Comparison of ENCODE assay signal across 16 mouse cellular contexts in genomic region chr11:65334286-65334685, GRCm38 (mm10).
DNase-seq lines count a peak whose midpoint lies in the region; ATAC-seq and TF ChIP-seq lines count a peak whose summit lies in the region.
"Had no signal": no experiment of that assay in that cellular context is flagged by ENCODE, and none has a peak within 500 bp of the region (broad histone marks: within the 10 kb centered on the region; RNA-seq: fewer than 3 reads in every experiment).

No protein-coding gene starts in this region.

- intact Hi-C loops in heart, postnatal 25 days (cut with DNase I), result no loop called here

- TF ChIP-seq CTCF in brain, embryonic 14.5 days (IDR thresholded peaks at IDR 0.05; ENCODE audit: borderline replicate concordance, extremely low read depth, insufficient read depth, insufficient read length), result no peak

- no peak for TF ChIP-seq POLR2A in brain, embryonic 14.5 days (IDR thresholded peaks at IDR 0.05; ENCODE audit: borderline replicate concordance, extremely low read depth, insufficient read depth, insufficient read length, poor library complexity, severe bottlenecking)

- no peaks in the 10 kb centered on the region for H3K36me3 ChIP-seq in forebrain, embryonic 14.5 days (ENCODE audit: control insufficient read depth, insufficient read depth, low read length)
- no peaks in the 10 kb centered on the region for H3K36me3 ChIP-seq in forebrain, embryonic 10.5 days (replicated peaks)
- H3K36me3 ChIP-seq: hindbrain, embryonic 13.5 days; intestine, embryonic 15.5 days had no signal

- no peak overlapping the region for H3K4me3 ChIP-seq in forebrain, embryonic 14.5 days (ENCODE audit: low read depth, low read length)
- no peak overlapping the region for H3K4me3 ChIP-seq in forebrain, embryonic 10.5 days
- H3K4me3 ChIP-seq: forebrain, embryonic 13.5 days; hindbrain, embryonic 13.5 days; intestine, embryonic 15.5 days had no signal

- no peaks in the 10 kb centered on the region for H3K27me3 ChIP-seq in forebrain, embryonic 14.5 days (replicated peaks; ENCODE audit: control insufficient read depth, insufficient read depth, low read length)
- no peaks in the 10 kb centered on the region for H3K27me3 ChIP-seq in forebrain, embryonic 10.5 days (ENCODE audit: poor library complexity, severe bottlenecking)
- H3K27me3 ChIP-seq: forebrain, embryonic 13.5 days; hindbrain, embryonic 13.5 days; intestine, embryonic 15.5 days had no signal

- WGBS in forebrain, embryonic 14.5 days, result 71% methylated on average over 5 of the region's 5 CpGs
- WGBS in forebrain, embryonic 10.5 days, result 88% methylated on average over 5 of the region's 5 CpGs

- no peak for ATAC-seq in forebrain, embryonic 14.5 days
- ATAC-seq: activated CD4-positive, CD25-positive, alpha-beta regulatory T cell, adult 4 months; forebrain, embryonic 13.5 days; intestine, embryonic 15.5 days had no signal

- DNase-seq in forebrain, embryonic 14.5 days (ENCODE audit: low spot score), result peak; percentile 25
- no peak for DNase-seq in forebrain, embryonic 10.5 days (ENCODE audit: extremely low spot score, low spot score)
- DNase-seq in heart, postnatal 4 days, result peak; percentile 35
- no peak for DNase-seq in heart, postnatal 25 days (ENCODE audit: low spot score)
- peak; percentile 14 for DNase-seq in lung, postnatal 10 days
- DNase-seq in lung, postnatal 4 days, result no peak
- DNase-seq in brain, embryonic 14.5 days (ENCODE audit: low read depth), result peak; percentile 28
- no peak for DNase-seq in right cerebral cortex, postnatal 25 days
- DNase-seq: gastrocnemius, postnatal 14 days; liver; right cerebral cortex, postnatal 4 days had no signal

- no peak overlapping the region for H3K4me2 ChIP-seq in forebrain, embryonic 14.5 days (ENCODE audit: low read length)
- H3K4me2 ChIP-seq: forebrain, embryonic 13.5 days; hindbrain, embryonic 13.5 days; intestine, embryonic 15.5 days had no signal

- H3K9ac ChIP-seq in forebrain, embryonic 14.5 days (ENCODE audit: low read length), result no peak overlapping the region
- H3K9ac ChIP-seq: forebrain, embryonic 13.5 days; hindbrain, embryonic 13.5 days; intestine, embryonic 15.5 days had no signal

- H3K4me1 ChIP-seq in forebrain, embryonic 14.5 days (ENCODE audit: control insufficient read depth, insufficient read depth, low read length), result no peaks in the 10 kb centered on the region
- no peaks in the 10 kb centered on the region for H3K4me1 ChIP-seq in forebrain, embryonic 10.5 days
- H3K4me1 ChIP-seq: forebrain, embryonic 13.5 days; hindbrain, embryonic 13.5 days; intestine, embryonic 15.5 days had no signal

- H3K9me3 ChIP-seq in forebrain, embryonic 14.5 days (replicated peaks; ENCODE audit: control insufficient read depth, low read length), result no peaks in the 10 kb centered on the region
- H3K9me3 ChIP-seq in forebrain, embryonic 10.5 days, result no peaks in the 10 kb centered on the region
- H3K9me3 ChIP-seq: forebrain, embryonic 13.5 days; hindbrain, embryonic 13.5 days; intestine, embryonic 15.5 days had no signal

- H3K27ac ChIP-seq in forebrain, embryonic 14.5 days (ENCODE audit: low read depth, low read length), result no peak overlapping the region
- H3K27ac ChIP-seq in forebrain, embryonic 10.5 days, result no peak overlapping the region
- H3K27ac ChIP-seq: forebrain, embryonic 13.5 days; hindbrain, embryonic 13.5 days; intestine, embryonic 15.5 days; stomach, postnatal 0 days had no signal

Comparison
In these comparisons a context has a peak if more than half of its experiments do, and no peak if none do; other contexts are left out.
1. DNase-seq: peak in forebrain, embryonic 14.5 days (single experiment), heart, postnatal 4 days (single experiment), lung, postnatal 10 days (single experiment) and brain, embryonic 14.5 days (single experiment); none in forebrain, embryonic 10.5 days (single experiment), heart, postnatal 25 days (single experiment), lung, postnatal 4 days (0 of 2) and right cerebral cortex, postnatal 25 days (single experiment).